Mouse (Mus musculus) heart, postnatal 0 days (tissue): ENCODE results near the gene Gm11554. TPM values are rescaled to one million over a fixed set of nuclear protein-coding genes. Genes with fewer than 3 reads are reported as not detected.
"Not testable (repeated sequence)": the region's sequence is repeated elsewhere in the genome, so short reads cannot be mapped to it uniquely, and the experiment has no call there.

ENCODE experiments used
- ATAC-seq: fragments of 200-750 bp; cut with Nextera tagmentation; 2 replicates; pipeline ENCODE4 v1.8.0; 2017; ENCODE audit warnings: low read depth, moderate number of reproducible peaks, moderate library complexity; ENCODE audit not compliant: insufficient read depth
- DNase-seq: peaks from one replicate; pipeline ENCODE4 v3.0.0-alpha.2; 2016; ENCODE audit warnings: low spot score
- H3K27ac ChIP-seq: fragments of 300-500 bp; sonication (generic); 2 replicates; pipeline ENCODE4 v1.5.1; 2014; ENCODE audit warnings: low read depth, mild to moderate bottlenecking
- H3K27me3 ChIP-seq: fragments of 300-500 bp; sonication (generic); 2 replicates; pipeline ENCODE4 v1.6.1; 2014; ENCODE audit warnings: low read length, mixed read lengths; ENCODE audit not compliant: control insufficient read depth, insufficient read depth
- H3K36me3 ChIP-seq: fragments of 300-500 bp; sonication (generic); replicated peaks from 2 replicates; pipeline ENCODE4 v1.6.1; 2014; ENCODE audit warnings: low read length, mixed read lengths; ENCODE audit not compliant: control insufficient read depth, insufficient read depth
- H3K4me1 ChIP-seq: fragments of 300-500 bp; sonication (generic); 2 replicates; pipeline ENCODE4 v1.6.1; 2014; ENCODE audit warnings: antibody characterized with exemption; ENCODE audit not compliant: control insufficient read depth, insufficient read depth
- H3K4me2 ChIP-seq: fragments of 300-500 bp; sonication (generic); 2 replicates; pipeline ENCODE4 v1.6.1; 2014; ENCODE audit warnings: low read depth, mild to moderate bottlenecking, low read length, moderate library complexity
- H3K4me3 ChIP-seq: fragments of 300-500 bp; sonication (generic); 2 replicates; pipeline ENCODE4 v1.5.1; 2014; ENCODE audit warnings: low read depth, low read length
- H3K9ac ChIP-seq: fragments of 300-500 bp; sonication (generic); replicated peaks from 2 replicates; pipeline ENCODE4 v1.6.1; 2014; ENCODE audit warnings: low read depth, low read length, mixed read lengths
- H3K9me3 ChIP-seq: fragments of 300-500 bp; sonication (generic); replicated peaks from 2 replicates; pipeline ENCODE4 v1.6.1; 2016; ENCODE audit warnings: low read length; ENCODE audit not compliant: control insufficient read depth
- CTCF ChIP-seq: IDR thresholded peaks from 2 replicates; pipeline ENCODE4 v1.5.1; 2016; ENCODE audit warnings: antibody characterized with exemption, control low read depth, low read depth
- EP300 ChIP-seq: IDR thresholded peaks from 2 replicates; pipeline ENCODE4 v1.6.1; 2016; ENCODE audit warnings: antibody characterized with exemption, low read depth
- WGBS: fragments of 180-500 bp; shearing (Covaris S2); extraction: QIAGEN DNeasy Blood & Tissue Kit; methylation state at CpG from one replicate; pipeline ENCODE4 v1.1.7; 2014; 5-methylcytosine and 5-hydroxymethylcytosine counted together
- polyA plus RNA-seq: library from polyadenylated mRNA; unstranded; fragments of >200 nt; fragmentation: Nextera tagmentation; extraction: Ambion mirVana; gene quantifications from 2 replicates; pipeline ENCODE4 v1.2.1, GENCODE M21; 2015
- total RNA-seq: library from RNA; depleted of rRNA; stranded (reverse); fragments of >200 nt; gene quantifications from 2 replicates; pipeline ENCODE4 v1.2.3, GENCODE M21; 2014; ENCODE audit warnings: low replicate concordance

The Gm11554 gene
- total and polyA plus RNA-seq, 2 experiments from 2014 or later = not detected

DNA sequence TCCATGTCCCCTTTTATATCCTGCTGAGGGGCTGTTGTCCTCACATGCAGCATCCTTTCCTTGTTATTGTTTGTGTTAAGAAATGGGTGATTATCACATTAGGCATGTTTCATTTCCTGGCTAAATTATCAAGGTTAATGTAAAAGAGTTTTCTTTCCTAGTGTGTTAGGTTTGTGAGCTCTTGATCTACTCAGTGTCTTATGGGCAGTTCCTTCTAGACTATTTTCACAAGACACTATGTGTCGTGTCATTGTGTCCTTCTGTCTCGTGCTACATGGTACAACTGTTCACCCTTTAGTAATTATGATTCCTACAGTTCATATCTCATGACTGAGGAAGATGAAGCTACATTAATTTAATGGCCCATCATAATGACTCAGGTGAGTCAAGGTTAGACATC is 10.9 kb downstream of the Gm11554 start, which contains the start of gene Gm11596:
TSS of gene Gm11596 (minus strand) at position 101 of the 400 bp plus-strand sequence.
- no peak within 1 kb of the TSS for H3K4me3 ChIP-seq
- H3K27me3 ChIP-seq = no peaks in the 10 kb centered on the region
- no peak within 1 kb of the TSS for H3K9ac ChIP-seq
- no peaks in the 10 kb centered on the region for H3K36me3 ChIP-seq
- ATAC-seq = no peak
- TF ChIP-seq CTCF = no peak
- no peak for TF ChIP-seq EP300
- no peaks in the 10 kb centered on the region for H3K4me1 ChIP-seq
- 60% methylated on average over 2 of the region's 2 CpGs for WGBS
- no peak within 1 kb of the TSS for H3K4me2 ChIP-seq
- DNase-seq = no peak
- no peaks in the 10 kb centered on the region for H3K9me3 ChIP-seq
- no peak within 1 kb of the TSS for H3K27ac ChIP-seq

DNA sequence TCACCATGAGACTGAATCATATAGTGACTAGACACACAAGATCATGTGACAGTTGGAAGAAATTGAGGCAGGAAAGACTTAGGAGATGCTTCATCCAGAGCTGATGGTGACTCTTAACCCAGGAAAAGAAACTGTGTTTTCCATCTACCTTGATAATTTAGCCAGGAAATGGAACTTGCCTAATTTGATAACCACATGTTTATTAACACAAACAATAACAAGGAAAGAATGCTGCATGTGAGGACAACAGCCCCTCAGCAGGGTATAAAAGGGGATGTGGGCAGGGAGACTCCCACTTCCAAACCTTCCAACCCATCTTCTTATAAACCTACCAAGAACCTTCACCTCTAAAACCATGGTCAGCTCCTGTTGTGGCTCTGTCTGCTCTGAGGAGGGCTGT is 19.3 kb downstream of the Gm11554 start, which contains the start of gene Krtap4-9:
TSS of gene Krtap4-9 (plus strand) at position 301 of the 400 bp plus-strand sequence.
- not testable (repeated sequence) for ATAC-seq, DNase-seq, H3K9ac ChIP-seq

DNA sequence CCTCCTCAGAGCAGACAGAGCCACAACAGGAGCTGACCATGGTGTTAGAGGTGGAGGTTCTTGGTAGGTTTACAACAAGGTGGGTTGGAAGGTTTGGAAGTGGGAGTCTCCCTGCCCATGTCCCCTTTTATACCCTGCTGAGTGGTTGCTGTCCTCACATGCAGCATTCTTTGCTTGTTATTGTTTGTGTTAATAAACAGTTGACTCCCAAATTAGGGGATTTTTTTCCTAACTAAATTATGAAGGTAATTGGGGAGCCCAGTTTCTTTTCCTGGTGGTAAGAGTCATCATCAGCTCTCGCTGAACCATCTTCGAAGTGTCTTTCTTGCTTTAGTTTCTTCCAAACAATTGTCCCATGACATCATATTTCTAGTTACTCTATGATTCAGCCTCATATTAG is 23.6 kb downstream of the Gm11554 start, which contains the start of gene Krtap4-8:
TSS of gene Krtap4-8 (minus strand) at position 101 of the 400 bp plus-strand sequence.
- ATAC-seq (no peak), DNase-seq (no peak)
- Histone ChIP-seq H3K9me3 (no peaks in the 10 kb centered on the region), H3K36me3 (no peaks in the 10 kb centered on the region), H3K4me3 (no peak within 1 kb of the TSS), H3K27ac (no peak within 1 kb of the TSS), H3K4me1 (no peaks in the 10 kb centered on the region), H3K4me2 (no peak within 1 kb of the TSS), H3K9ac (no peak within 1 kb of the TSS), H3K27me3 (no peaks in the 10 kb centered on the region)
- WGBS = 89% methylated on average over 2 of the region's 2 CpGs
- TF ChIP-seq EP300 (no peak), CTCF (no peak)

More for the DNA sequence above, 19.3 kb downstream of the Gm11554 start, which contains the start of gene Krtap4-9:
- H3K4me2 ChIP-seq, H3K27me3 ChIP-seq, H3K9me3 ChIP-seq, H3K4me1 ChIP-seq, H3K27ac ChIP-seq, H3K36me3 ChIP-seq, H3K4me3 ChIP-seq: not testable (repeated sequence)

DNA sequence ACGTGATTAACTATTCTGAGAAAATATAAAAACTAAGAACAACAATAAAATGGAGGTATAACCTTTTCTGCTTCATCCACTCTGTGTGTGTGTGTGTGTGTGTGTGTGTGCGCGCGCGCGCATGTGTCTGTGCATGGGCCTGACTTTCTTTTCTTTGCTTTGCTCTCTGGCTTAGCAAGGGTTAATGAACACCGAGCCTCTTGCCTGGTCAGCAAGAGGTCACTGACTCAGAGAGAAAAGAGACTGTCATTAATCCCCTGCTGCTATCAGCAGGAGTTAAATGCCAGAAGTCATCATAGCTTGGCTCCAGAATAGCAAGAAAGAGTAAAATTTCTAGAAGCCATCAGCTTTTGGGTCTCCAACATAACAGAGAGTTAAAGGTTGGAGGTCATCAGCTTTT is 25.8 kb downstream of the Gm11554 start:
- no peak for ATAC-seq

DNA sequence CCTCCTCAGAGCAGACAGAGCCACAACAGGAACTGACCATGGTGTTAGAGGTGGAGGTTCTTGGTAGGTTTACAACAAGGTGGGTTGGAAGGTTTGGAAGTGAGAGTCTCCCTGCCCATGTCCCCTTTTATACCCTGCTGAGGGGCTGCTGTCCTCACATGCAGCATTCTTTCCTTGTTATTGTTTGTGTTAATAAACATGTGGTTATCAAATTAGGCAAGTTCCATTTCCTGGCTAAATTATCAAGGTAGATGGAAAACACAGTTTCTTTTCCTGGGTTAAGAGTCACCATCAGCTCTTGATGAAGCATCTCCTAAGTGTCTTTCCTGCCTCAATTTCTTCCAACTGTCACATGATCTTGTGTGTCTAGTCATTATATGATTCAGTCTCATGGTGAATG is 31.4 kb downstream of the Gm11554 start, which contains the start of gene Gm11595:
TSS of gene Gm11595 (minus strand) at position 101 of the 400 bp plus-strand sequence.
- not testable (repeated sequence) for DNase-seq, H3K36me3 ChIP-seq, H3K4me1 ChIP-seq, ATAC-seq, H3K27ac ChIP-seq, H3K27me3 ChIP-seq, H3K4me3 ChIP-seq, H3K4me2 ChIP-seq, H3K9me3 ChIP-seq, H3K9ac ChIP-seq

More for the DNA sequence above, 25.8 kb downstream of the Gm11554 start:
- Histone ChIP-seq H3K4me2 (no peak overlapping the region), H3K27me3 (no peaks in the 10 kb centered on the region), H3K27ac (no peak overlapping the region), H3K4me3 (no peak overlapping the region), H3K9me3 (no peaks in the 10 kb centered on the region), H3K4me1 (no peaks in the 10 kb centered on the region), H3K9ac (no peak overlapping the region), H3K36me3 (no peaks in the 10 kb centered on the region)
- WGBS = 67% methylated on average over 7 of the region's 7 CpGs
- no peak for TF ChIP-seq EP300
- TF ChIP-seq CTCF = no peak
- no peak for DNase-seq

DNA sequence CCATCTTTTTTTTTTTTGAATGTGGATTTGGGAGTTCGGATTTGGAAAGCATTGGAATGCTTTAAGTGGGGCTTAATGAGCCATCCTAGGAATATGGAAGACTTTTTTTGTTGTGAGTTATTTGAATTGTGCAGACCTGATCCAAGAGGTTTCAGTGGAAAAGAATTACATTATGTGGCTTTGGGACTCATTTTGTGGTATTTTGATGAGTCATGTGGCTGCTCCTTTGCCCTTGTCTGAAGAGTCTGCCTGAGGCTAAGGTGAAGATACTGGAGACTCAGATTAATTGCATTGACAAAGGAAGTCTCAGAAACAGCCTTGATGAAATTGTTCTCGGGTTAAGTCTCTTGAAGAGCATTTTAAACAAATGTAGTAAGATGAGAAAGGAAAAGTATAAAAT is 35.8 kb downstream of the Gm11554 start:
- DNase-seq (no peak), ATAC-seq (no peak)
- Histone ChIP-seq H3K4me1 (no peaks in the 10 kb centered on the region), H3K4me3 (no peak overlapping the region), H3K4me2 (no peak overlapping the region), H3K36me3 (no peaks in the 10 kb centered on the region), H3K27me3 (no peaks in the 10 kb centered on the region), H3K27ac (no peak overlapping the region), H3K9me3 (no peaks in the 10 kb centered on the region), H3K9ac (no peak overlapping the region)
- TF ChIP-seq CTCF = no peak
- no peak for TF ChIP-seq EP300
- 63% methylated on average over 2 of the region's 2 CpGs for WGBS
